Mouse (Mus musculus): ENCODE measurements around the gene Srp72. TPM values are rescaled to one million over a fixed set of nuclear protein-coding genes. Genes with fewer than 3 reads are reported as not detected.
"Not testable (repeated sequence)": the region's sequence is repeated elsewhere in the genome, so short reads cannot be mapped to it uniquely, and the experiment has no call there.

Gene Srp72
- polyA plus RNA-seq, 1 experiment from 2014 or later, result 79.0 TPM

DNA sequence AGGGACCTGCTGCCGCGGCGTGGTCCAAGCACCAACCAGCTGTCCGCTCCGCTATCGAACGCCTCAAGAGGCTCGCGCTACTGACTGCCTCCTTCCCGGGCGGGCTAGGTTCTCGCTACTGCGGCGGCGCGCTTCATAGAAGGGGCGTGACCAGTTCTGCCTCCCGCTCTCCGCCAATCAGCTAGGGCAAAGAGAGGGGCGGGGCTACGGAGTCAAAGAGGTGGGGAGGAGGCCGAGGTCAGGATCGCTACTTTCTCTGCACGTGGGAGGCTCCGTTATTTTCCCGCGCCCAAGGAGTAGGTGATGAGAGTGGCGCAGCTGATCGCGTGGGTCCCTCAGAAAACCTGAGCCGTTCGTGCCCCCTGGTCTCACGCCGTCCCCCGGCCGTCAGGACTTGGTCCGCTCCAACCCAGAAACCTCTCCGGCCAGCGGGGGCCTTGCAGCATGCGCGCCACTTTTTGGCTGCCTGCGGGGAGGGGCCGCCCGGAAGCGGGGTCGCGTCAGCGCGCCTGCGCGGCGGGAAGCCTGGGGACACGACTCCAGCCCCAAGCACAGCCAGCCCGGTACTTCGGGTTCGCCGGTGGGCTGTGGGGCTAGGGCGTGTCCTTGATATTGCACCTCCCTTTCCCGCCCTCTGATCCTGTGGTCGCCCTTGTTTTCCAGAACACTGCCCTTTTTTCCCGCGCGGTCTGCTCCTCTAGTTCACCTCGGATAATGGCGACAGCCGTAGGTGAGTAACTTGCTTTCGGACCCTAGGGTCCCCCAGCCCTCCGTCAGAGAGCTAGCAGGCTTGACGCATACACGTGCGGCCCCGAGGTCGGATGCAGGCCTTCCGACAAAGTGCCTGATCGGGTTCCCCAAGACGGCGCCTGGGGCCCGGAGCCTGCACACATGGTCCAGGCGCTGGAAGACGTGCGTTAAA, 23.1 kb upstream of the Srp72 start, which contains the start of the genes Paics and Ppat:
Gene Paics (plus strand): TSS at position 202 of the 922 bp plus-strand sequence.
Gene Ppat (minus strand): TSS at position 473 of the 922 bp plus-strand sequence.
- Histone ChIP-seq H3K4me3 (peak within 1 kb of the TSS; percentile 67), H3K4me1 (peaks cover 34% of the 10 kb centered on the region), H3K9ac (replicated peaks) (peak within 1 kb of the TSS; percentile 64), H3K4me2 (replicated peaks) (peak within 1 kb of the TSS; percentile 81), H3K27me3 (no peaks in the 10 kb centered on the region), H3K27ac (replicated peaks) (peak within 1 kb of the TSS; percentile 89), H3K9me3 (no peaks in the 10 kb centered on the region), H3K36me3 (0 out of 2 replicates have a peak, but pooled peaks cover under 1% of the 10 kb centered on the region)
- ATAC-seq (replicated peaks), result peak; percentile 97
- WGBS, result under 1% methylated on average over 81 of the region's 81 CpGs

DNA sequence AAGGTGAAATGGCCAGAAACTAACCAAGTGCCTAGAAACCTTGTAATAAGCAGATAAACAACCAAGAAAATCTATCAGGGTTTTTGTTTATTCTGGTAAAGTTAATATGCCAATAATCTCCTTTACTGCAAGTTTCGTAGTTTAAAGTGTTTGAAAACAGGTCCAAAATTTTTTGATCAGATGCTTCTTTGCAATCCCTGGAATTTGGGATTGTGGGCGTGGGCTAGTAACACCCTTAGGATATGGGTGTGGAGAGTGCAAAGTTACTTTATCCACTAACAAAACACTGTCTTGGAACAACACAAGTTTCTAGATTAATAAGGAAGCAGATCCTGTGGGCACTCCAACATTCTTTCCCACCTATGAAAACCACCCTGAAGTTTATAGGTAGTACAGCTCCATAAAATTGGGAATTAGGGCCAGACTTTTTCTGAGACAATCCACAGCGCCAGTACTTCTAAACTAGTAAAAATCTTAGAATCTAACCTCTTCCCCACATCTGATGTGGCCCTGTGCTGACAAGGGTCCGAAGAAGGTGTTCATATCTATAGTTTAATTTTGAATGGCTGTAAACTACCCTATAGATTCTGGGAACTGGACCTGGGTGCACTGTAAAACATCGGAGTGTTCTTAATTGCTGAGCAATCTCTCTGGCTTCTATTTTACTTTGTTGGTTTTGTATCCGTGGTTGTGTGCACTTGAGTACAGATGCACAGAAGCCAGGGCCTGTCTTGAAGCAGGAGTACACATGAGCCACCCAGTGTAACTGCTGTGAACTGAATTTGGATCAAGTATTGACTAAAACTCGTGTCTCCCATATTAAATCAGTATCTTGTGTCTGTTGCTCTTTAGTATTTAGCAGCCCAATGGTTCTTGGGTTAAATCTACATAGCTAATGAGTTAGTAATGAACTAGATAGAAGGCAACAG, 22.1 kb upstream of the Srp72 start:
- peaks cover 34% of the 10 kb centered on the region for H3K4me1 ChIP-seq
- WGBS, result 17% methylated on average over 7 of the region's 7 CpGs
- no peak for ATAC-seq (replicated peaks)
- no peaks in the 10 kb centered on the region for H3K9me3 ChIP-seq
- peaks cover 9% of the 10 kb centered on the region for H3K36me3 ChIP-seq
- no peaks in the 10 kb centered on the region for H3K27me3 ChIP-seq
- peak overlapping the region; percentile 64 for H3K9ac ChIP-seq (replicated peaks)
- H3K27ac ChIP-seq (replicated peaks), result peak overlapping the region; percentile 89; the same call in 1 of the 2 replicates
- peak overlapping the region; percentile 81 for H3K4me2 ChIP-seq (replicated peaks)
- peak overlapping the region; percentile 67 for H3K4me3 ChIP-seq

DNA sequence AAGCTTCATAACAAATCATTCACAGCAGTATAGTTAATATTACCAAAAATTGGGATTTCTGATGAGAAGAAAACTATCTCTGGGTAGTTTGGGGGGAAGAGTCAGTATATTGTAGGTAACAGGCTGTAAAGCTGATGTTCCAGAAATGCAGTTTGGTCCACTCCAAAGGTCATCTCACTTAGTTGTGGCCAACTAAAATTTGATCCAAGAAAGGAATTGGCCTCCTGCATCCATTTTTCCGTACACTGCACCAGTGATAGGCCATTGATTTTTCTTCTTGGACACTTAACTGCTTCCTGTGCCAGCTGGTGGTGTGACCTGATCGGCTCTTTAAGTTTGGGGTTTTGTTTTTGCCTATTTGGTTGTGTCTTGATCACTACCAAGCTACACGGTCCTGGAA, 20.7 kb upstream of the Srp72 start:
- H3K27ac ChIP-seq (replicated peaks), result no peak overlapping the region
- ATAC-seq (replicated peaks), result no peak
- no peaks in the 10 kb centered on the region for H3K27me3 ChIP-seq
- WGBS, result 76% methylated on average over 3 of the region's 3 CpGs
- H3K4me2 ChIP-seq (replicated peaks), result no peak overlapping the region
- no peak overlapping the region for H3K9ac ChIP-seq (replicated peaks)
- no peak overlapping the region for H3K4me3 ChIP-seq
- peaks cover 34% of the 10 kb centered on the region for H3K4me1 ChIP-seq
- H3K9me3 ChIP-seq, result no peaks in the 10 kb centered on the region
- H3K36me3 ChIP-seq, result peaks cover 23% of the 10 kb centered on the region

DNA sequence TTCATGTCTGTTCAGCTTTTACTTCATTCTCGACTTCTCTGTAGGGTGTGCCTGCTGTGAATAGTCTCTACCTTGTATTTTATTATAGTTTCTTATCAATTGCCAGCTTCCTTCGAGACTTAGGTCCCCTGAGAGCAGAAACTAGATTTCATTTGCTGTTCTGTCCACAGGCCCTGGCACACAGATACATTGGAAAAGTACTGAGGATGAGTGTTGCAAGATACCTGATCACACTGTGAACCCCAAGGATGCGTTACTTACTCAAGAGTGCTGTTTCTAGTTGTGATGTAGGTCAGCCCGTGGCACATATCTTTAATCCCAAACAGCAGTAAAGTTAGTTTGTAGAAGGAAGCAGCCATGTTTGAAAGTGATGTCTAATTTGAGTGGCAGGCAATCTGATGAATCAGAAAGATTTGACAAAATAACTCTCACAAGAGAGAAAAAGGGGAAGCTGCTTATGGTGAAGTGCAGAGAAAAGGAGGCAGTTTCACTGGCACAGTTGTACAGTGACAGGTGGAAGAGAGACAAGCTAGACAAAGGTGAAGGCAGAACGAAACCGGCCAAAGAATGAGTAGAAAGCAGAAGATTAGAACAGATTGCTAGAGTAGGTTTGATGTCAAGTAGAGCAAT, 20.1 kb upstream of the Srp72 start:
- no peak for ATAC-seq (replicated peaks)
- H3K4me2 ChIP-seq (replicated peaks), result no peak overlapping the region

DNA sequence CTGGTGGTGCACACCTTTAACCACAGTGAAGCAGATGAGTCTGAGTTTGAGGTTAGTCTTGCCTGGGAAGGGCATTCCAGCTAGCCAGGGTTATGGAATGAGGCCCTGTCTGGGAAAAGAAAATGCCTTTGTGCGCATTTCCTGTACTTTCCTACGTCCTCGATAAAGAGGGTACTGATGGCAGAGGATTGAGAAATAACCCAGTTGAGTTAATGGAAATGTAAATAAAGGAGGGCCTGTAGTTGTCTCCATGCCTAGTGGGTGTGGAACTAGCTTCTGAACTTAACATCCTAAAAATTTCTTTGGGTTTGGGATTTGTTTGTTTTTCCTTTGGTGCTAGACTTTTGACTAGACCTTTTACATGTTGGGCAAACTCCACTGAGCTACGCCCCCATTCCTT, 19.0 kb upstream of the Srp72 start:
- H3K9ac ChIP-seq (replicated peaks), result no peak overlapping the region
- no peak for ATAC-seq (replicated peaks)
- H3K9me3 ChIP-seq, result no peaks in the 10 kb centered on the region
- H3K36me3 ChIP-seq, result peaks cover 38% of the 10 kb centered on the region
- H3K4me2 ChIP-seq (replicated peaks), result no peak overlapping the region
- no peak overlapping the region for H3K4me3 ChIP-seq
- 88% methylated on average over 4 of the region's 4 CpGs for WGBS
- no peaks in the 10 kb centered on the region for H3K27me3 ChIP-seq
- H3K4me1 ChIP-seq, result peaks cover 22% of the 10 kb centered on the region
- H3K27ac ChIP-seq (replicated peaks), result no peak overlapping the region

More for the DNA sequence above, 20.1 kb upstream of the Srp72 start:
- H3K4me1 ChIP-seq, result peaks cover 32% of the 10 kb centered on the region
- H3K27ac ChIP-seq (replicated peaks), result no peak overlapping the region
- 78% methylated on average over 6 of the region's 6 CpGs for WGBS
- H3K4me3 ChIP-seq, result no peak overlapping the region
- H3K36me3 ChIP-seq, result peaks cover 27% of the 10 kb centered on the region
- H3K9me3 ChIP-seq, result no peaks in the 10 kb centered on the region
- no peak overlapping the region for H3K9ac ChIP-seq (replicated peaks)
- H3K27me3 ChIP-seq, result no peaks in the 10 kb centered on the region

DNA sequence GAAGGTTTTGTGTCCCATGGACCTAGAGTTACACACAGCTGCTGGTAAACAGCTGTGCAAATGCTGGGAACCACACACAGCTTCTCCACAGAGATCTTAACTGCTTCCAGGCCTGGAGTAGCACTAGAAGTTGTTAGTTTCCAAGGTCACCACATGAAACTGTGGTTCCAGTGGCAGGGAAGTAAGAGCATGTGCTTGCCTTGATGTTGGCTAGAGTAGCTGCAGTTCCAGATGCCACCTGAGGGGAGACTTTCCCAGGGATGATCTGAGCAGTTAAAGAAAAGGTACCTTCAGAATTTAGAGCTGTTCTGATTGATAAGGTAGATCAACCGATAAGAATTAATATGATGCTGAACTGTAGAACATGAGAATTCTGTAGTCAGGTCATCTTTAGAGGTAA, 16.5 kb upstream of the Srp72 start:
- H3K27ac ChIP-seq (replicated peaks), result no peak overlapping the region
- peaks cover 8% of the 10 kb centered on the region; the same call in 1 of the 2 replicates for H3K4me1 ChIP-seq
- 95% methylated on average over 1 of the region's 1 CpGs for WGBS
- H3K4me3 ChIP-seq, result no peak overlapping the region
- ATAC-seq (replicated peaks), result no peak
- no peak overlapping the region for H3K9ac ChIP-seq (replicated peaks)
- no peak overlapping the region for H3K4me2 ChIP-seq (replicated peaks)
- no peaks in the 10 kb centered on the region for H3K27me3 ChIP-seq
- H3K9me3 ChIP-seq, result no peaks in the 10 kb centered on the region
- peaks cover 60% of the 10 kb centered on the region for H3K36me3 ChIP-seq

DNA sequence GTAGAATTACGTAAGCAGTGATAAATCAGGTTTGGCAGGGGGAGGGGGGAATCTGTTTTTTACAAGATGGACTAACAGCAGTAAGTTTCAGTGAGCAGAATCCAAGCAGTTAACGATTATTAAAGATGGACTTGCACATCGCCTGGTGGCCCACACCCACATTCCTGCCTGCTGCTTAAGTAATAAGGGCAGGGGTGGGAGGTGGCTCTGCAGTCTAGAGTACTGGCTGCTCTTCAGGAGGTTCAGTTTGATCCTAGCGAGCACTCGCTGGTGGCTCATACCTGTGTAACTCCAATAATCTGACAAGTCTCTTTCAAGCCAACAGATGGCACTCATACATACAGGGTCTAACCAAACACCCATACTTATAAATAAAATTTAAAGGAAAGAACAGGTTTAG, 14.9 kb upstream of the Srp72 start:
- no peaks in the 10 kb centered on the region for H3K27me3 ChIP-seq
- 85% methylated on average over 5 of the region's 5 CpGs for WGBS
- H3K27ac ChIP-seq (replicated peaks), result no peak overlapping the region
- H3K4me2 ChIP-seq (replicated peaks), result no peak overlapping the region
- no peak overlapping the region for H3K4me3 ChIP-seq
- no peak for ATAC-seq (replicated peaks)
- H3K36me3 ChIP-seq, result peaks cover 73% of the 10 kb centered on the region
- no peaks in the 10 kb centered on the region for H3K4me1 ChIP-seq
- no peaks in the 10 kb centered on the region for H3K9me3 ChIP-seq
- no peak overlapping the region for H3K9ac ChIP-seq (replicated peaks)

DNA sequence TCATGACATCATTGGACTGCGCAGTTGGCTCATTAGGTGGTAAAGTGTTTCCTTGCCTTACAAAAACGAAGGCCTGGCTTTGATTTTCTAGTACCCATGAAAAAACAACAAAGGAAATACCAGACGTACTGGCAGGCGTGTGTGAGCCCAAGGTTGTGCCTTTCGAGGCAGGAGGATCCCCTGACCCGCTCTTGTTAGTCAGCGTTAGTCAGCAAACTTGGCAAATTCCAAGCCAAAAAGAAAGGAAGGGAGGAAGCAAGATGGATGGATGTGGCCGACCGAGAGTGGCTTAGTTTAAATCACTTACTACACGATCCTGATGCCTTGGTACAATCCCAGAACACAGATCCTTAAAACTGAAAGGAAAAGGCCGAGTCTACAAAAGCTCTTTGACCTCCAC, 11.9 kb upstream of the Srp72 start:
- no peak for ATAC-seq (replicated peaks)
- no peak overlapping the region for H3K9ac ChIP-seq (replicated peaks)
- H3K27me3 ChIP-seq, result no peaks in the 10 kb centered on the region
- H3K4me1 ChIP-seq, result no peaks in the 10 kb centered on the region
- H3K9me3 ChIP-seq, result no peaks in the 10 kb centered on the region
- WGBS, result 84% methylated on average over 11 of the region's 11 CpGs
- H3K4me2 ChIP-seq (replicated peaks), result no peak overlapping the region
- no peak overlapping the region for H3K4me3 ChIP-seq
- peaks cover 82% of the 10 kb centered on the region for H3K36me3 ChIP-seq
- H3K27ac ChIP-seq (replicated peaks), result no peak overlapping the region

DNA sequence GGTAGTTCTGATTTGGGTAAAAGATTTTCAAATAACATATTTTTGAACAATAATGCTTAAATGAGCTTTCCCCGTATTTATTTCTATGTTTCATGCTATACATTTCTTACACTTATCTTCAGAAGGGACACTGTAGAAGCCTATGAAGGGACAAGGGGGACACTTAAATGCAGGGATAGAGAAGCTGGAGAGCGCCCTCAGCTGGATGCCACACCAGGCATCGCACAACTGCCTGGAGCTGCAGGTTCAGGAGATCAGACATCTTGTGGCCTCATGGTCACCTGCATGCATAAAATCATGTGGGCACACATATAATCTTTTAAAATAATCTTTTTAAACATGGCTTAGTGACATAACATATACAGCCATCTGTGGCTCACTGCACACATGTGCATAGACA, 9.8 kb upstream of the Srp72 start:
- Histone ChIP-seq H3K27me3 (no peaks in the 10 kb centered on the region), H3K4me3 (no peak overlapping the region), H3K4me2 (replicated peaks) (no peak overlapping the region), H3K9me3 (no peaks in the 10 kb centered on the region), H3K36me3 (peaks cover 78% of the 10 kb centered on the region), H3K27ac (replicated peaks) (no peak overlapping the region), H3K4me1 (no peaks in the 10 kb centered on the region), H3K9ac (replicated peaks) (no peak overlapping the region)
- ATAC-seq (replicated peaks), result no peak
- 96% methylated on average over 3 of the region's 3 CpGs for WGBS

DNA sequence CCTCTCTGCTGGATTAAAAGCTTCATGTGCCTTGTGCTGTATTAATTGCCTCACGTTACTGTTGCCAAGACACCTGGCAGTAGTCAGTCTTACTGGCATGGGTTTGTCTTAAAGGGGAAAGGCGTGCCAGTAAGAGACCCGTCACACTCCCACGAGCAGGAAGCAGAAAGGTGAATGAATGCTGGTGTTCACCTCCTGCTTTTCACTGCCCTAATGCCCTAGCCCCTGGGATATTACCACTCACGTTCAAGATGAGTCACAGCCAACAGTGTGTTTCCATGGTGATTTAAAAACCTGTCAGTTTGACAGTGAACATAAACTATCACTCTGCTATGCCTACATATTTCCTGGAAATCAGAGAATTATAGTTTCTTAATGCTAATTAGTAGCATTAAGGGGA, 5.2 kb upstream of the Srp72 start:
- H3K27me3 ChIP-seq, result no peaks in the 10 kb centered on the region
- no peaks in the 10 kb centered on the region for H3K9me3 ChIP-seq
- H3K9ac ChIP-seq (replicated peaks), result no peak overlapping the region
- WGBS, result 56% methylated on average over 5 of the region's 5 CpGs
- peaks cover 36% of the 10 kb centered on the region for H3K36me3 ChIP-seq
- H3K4me3 ChIP-seq, result no peak overlapping the region
- H3K4me2 ChIP-seq (replicated peaks), result no peak overlapping the region
- no peak for ATAC-seq (replicated peaks)
- peaks cover 9% of the 10 kb centered on the region for H3K4me1 ChIP-seq
- H3K27ac ChIP-seq (replicated peaks), result no peak overlapping the region

DNA sequence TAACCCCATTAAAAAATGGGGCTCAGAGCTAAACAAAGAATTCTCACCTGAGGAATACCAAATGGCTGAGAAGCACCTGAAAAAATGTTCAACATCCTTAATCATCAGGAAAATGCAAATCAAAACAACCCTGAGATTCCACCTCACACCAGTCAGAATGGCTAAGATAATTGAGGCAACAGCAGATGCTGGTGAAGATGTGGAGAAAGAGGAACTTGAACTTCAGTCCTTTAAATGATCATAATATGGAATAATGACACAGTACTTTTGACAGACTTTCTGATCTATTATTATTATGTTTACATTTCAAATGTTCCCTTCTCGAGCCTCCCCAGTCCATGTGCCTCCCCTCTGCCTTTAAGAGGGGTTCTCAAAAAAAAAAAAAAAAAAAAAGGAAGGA, 3.4 kb upstream of the Srp72 start:
- H3K4me2 ChIP-seq (replicated peaks); ATAC-seq (replicated peaks); H3K4me3 ChIP-seq; H3K27ac ChIP-seq (replicated peaks); H3K9ac ChIP-seq (replicated peaks); H3K9me3 ChIP-seq; H3K27me3 ChIP-seq: not testable (repeated sequence)
- Histone ChIP-seq H3K4me1 (peaks cover 19% of the 10 kb centered on the region), H3K36me3 (peaks cover 24% of the 10 kb centered on the region)
- whole genome bisulfite sequencing, result 86% methylated on average over 1 of the region's 1 CpGs
